Mouse (Mus musculus): ENCODE results near the gene Hist1h2bj. TPM values are rescaled to one million over a fixed set of nuclear protein-coding genes. Genes with fewer than 3 reads are reported as not detected.
A peak's percentile ranks its signal among the peaks of the same experiment; 100 is the strongest.
"Not testable (repeated sequence)": the region's sequence is repeated elsewhere in the genome, so short reads cannot be mapped to it uniquely, and the experiment has no call there.

The Hist1h2bj gene
- polyA plus RNA-seq, 1 experiment from 2014 or later = 4.1 TPM

GRCm38 (mm10) chr13:22050591-22051522 lies 7.8 kb downstream of the Hist1h2bj start:
- peak overlapping the region; percentile 51 for H3K9ac ChIP-seq (ENCODE audit: low read depth, low read length)

DNA sequence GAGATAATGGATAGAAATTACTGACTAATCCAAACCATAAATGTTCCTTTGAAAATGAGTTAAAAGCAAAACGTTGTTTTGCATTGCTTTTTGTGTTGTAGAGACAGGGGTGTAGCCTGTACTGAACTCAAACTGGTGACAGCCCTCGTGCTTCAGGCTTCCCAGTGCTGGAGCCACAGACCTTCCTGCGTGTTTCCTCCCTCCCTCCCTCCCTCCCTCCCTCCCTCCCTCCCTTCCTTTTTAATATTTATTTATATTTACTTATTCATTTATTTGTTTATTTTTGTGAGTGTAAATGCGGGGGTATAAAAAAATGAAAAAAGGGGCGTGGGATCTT lies 8.5 kb downstream of the Hist1h2bj start:
- no peaks in the 10 kb centered on the region for H3K9me3 ChIP-seq (ENCODE audit: control insufficient read depth)
- H3K27ac ChIP-seq (ENCODE audit: low read depth, low read length) = peak overlapping the region; percentile 68; the same call in 1 of the 2 replicates
- WGBS = 13% methylated on average over 5 of the region's 5 CpGs
- peak overlapping the region; percentile 67 for H3K4me2 ChIP-seq (replicated peaks; ENCODE audit: low read depth)
- no peaks in the 10 kb centered on the region for H3K4me1 ChIP-seq (replicated peaks; ENCODE audit: control insufficient read depth, insufficient read depth, low read length)
- H3K27me3 ChIP-seq (replicated peaks; ENCODE audit: control insufficient read depth, insufficient read depth, low read length) = no peaks in the 10 kb centered on the region
- H3K4me3 ChIP-seq (ENCODE audit: low read depth, low read length) = peak overlapping the region; percentile 53
- no peaks in the 10 kb centered on the region for H3K36me3 ChIP-seq (ENCODE audit: control insufficient read depth, insufficient read depth)
- no peak for ATAC-seq
- TF ChIP-seq CTCF (IDR thresholded peaks at IDR 0.05; ENCODE audit: low read depth) = no peak
- H3K9ac ChIP-seq (ENCODE audit: low read depth, low read length) = 0 out of 2 replicates have a peak overlapping the region, but pooled peaks have one; percentile 51

More at GRCm38 (mm10) chr13:22050591-22051522, 7.8 kb downstream of the Hist1h2bj start:
- no peaks in the 10 kb centered on the region for H3K36me3 ChIP-seq (ENCODE audit: control insufficient read depth, insufficient read depth)
- peak; percentile 96 for ATAC-seq
- peak overlapping the region; percentile 53 for H3K4me3 ChIP-seq (ENCODE audit: low read depth, low read length)
- peak overlapping the region; percentile 67 for H3K4me2 ChIP-seq (replicated peaks; ENCODE audit: low read depth)
- H3K9me3 ChIP-seq (ENCODE audit: control insufficient read depth) = no peaks in the 10 kb centered on the region
- H3K27ac ChIP-seq (ENCODE audit: low read depth, low read length) = peak overlapping the region; percentile 68
- under 1% methylated on average over 48 of the region's 52 CpGs for WGBS
- no peaks in the 10 kb centered on the region for H3K27me3 ChIP-seq (replicated peaks; ENCODE audit: control insufficient read depth, insufficient read depth, low read length)
- peak; percentile 93 for TF ChIP-seq CTCF (IDR thresholded peaks at IDR 0.05; ENCODE audit: low read depth)
- no peaks in the 10 kb centered on the region for H3K4me1 ChIP-seq (replicated peaks; ENCODE audit: control insufficient read depth, insufficient read depth, low read length)

GRCm38 (mm10) chr13:22053754-22054153 lies 10.7 kb downstream of the Hist1h2bj start:
- 95% methylated on average over 1 of the region's 1 CpGs for WGBS
- Histone ChIP-seq H3K4me1 (replicated peaks; ENCODE audit: control insufficient read depth, insufficient read depth, low read length) (no peaks in the 10 kb centered on the region), H3K4me2 (replicated peaks; ENCODE audit: low read depth) (no peak overlapping the region), H3K27me3 (replicated peaks; ENCODE audit: control insufficient read depth, insufficient read depth, low read length) (no peaks in the 10 kb centered on the region), H3K9ac (ENCODE audit: low read depth, low read length) (no peak overlapping the region), H3K4me3 (ENCODE audit: low read depth, low read length) (no peak overlapping the region), H3K27ac (ENCODE audit: low read depth, low read length) (no peak overlapping the region), H3K36me3 (ENCODE audit: control insufficient read depth, insufficient read depth) (no peaks in the 10 kb centered on the region), H3K9me3 (ENCODE audit: control insufficient read depth) (no peaks in the 10 kb centered on the region)
- ATAC-seq = no peak
- no peak for TF ChIP-seq CTCF (IDR thresholded peaks at IDR 0.05; ENCODE audit: low read depth)

DNA sequence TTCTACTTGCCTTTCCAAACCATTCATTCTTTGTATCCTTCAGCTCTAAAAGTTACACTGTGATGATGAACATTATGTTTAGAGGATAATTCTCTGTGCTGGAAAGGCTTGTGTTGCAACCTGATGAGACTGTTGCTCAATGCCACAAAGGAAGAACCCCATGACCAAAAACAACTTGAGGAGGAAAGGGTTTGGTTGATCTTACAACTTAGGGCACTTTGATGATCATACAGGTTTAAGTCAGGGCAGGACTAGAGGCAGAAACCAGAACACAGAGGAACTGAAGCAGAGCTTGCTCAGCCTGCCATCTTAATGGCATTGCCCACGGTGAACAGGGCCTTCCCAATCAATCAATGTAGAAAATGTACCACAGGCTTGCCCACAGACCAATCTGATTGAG lies 18.4 kb downstream of the Hist1h2bj start:
- H3K27me3 ChIP-seq (replicated peaks; ENCODE audit: control insufficient read depth, insufficient read depth, low read length) = no peaks in the 10 kb centered on the region
- no peaks in the 10 kb centered on the region for H3K4me1 ChIP-seq (replicated peaks; ENCODE audit: control insufficient read depth, insufficient read depth, low read length)
- no peak for TF ChIP-seq CTCF (IDR thresholded peaks at IDR 0.05; ENCODE audit: low read depth)
- no peak for ATAC-seq
- no peaks in the 10 kb centered on the region for H3K36me3 ChIP-seq (ENCODE audit: control insufficient read depth, insufficient read depth)
- H3K9me3 ChIP-seq (ENCODE audit: control insufficient read depth) = no peaks in the 10 kb centered on the region
- WGBS = 80% methylated on average over 1 of the region's 1 CpGs
- H3K4me2 ChIP-seq (replicated peaks; ENCODE audit: low read depth) = no peak overlapping the region
- H3K4me3 ChIP-seq (ENCODE audit: low read depth, low read length) = no peak overlapping the region
- no peak overlapping the region for H3K27ac ChIP-seq (ENCODE audit: low read depth, low read length)
- H3K9ac ChIP-seq (ENCODE audit: low read depth, low read length) = no peak overlapping the region

DNA sequence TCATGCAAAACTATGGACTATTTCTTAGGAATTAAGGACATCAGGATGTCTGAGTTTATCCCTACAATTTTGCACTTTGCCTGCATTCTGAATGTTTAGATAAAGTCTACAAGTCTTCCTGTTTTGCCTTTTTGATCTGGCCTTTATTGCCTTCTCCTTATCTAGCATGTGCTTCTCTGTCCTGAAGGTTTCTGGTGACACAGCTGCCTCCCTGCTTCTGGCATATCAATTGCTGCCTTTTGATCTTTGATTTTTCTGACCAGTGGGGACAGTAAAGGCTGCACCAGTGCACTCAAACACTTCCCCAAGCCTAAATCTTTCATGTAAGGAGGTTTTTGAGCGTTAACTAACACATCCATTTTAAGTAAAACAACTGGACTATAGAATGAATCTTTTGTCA lies 20.5 kb downstream of the Hist1h2bj start:
- TF ChIP-seq CTCF (IDR thresholded peaks at IDR 0.05; ENCODE audit: low read depth) = no peak
- Histone ChIP-seq H3K4me2 (replicated peaks; ENCODE audit: low read depth) (no peak overlapping the region), H3K9me3 (ENCODE audit: control insufficient read depth) (no peaks in the 10 kb centered on the region), H3K4me3 (ENCODE audit: low read depth, low read length) (no peak overlapping the region), H3K4me1 (replicated peaks; ENCODE audit: control insufficient read depth, insufficient read depth, low read length) (no peaks in the 10 kb centered on the region), H3K27ac (ENCODE audit: low read depth, low read length) (no peak overlapping the region), H3K27me3 (replicated peaks; ENCODE audit: control insufficient read depth, insufficient read depth, low read length) (no peaks in the 10 kb centered on the region), H3K9ac (ENCODE audit: low read depth, low read length) (no peak overlapping the region), H3K36me3 (ENCODE audit: control insufficient read depth, insufficient read depth) (no peaks in the 10 kb centered on the region)
- no peak for ATAC-seq
- WGBS = 18% methylated on average over 1 of the region's 1 CpGs

DNA sequence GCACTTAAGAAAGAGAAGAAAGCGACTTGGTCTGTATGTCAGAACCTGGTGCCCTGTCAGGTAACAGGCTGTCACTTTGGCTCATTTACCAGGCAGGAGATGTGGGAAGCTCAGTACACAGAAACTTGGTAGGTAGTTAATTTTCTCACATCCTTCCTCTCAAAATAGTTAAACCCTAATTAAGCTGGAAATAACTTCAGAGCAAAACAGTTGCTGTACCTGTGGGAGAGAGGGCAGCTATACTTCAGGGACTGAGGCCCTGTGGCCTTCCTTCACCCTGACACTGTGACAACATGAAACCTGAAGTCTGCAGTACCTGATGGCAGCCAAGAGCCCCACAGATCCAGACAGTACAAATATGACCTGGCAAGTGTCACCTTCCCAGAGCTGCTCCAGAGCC lies 41.1 kb downstream of the Hist1h2bj start, which contains the start of gene Vmn1r188:
TSS of gene Vmn1r188 (plus strand) at position 301 of the 400 bp plus-strand sequence.
- H3K9me3 ChIP-seq (ENCODE audit: control insufficient read depth); H3K27me3 ChIP-seq (replicated peaks; ENCODE audit: control insufficient read depth, insufficient read depth, low read length); H3K9ac ChIP-seq (ENCODE audit: low read depth, low read length); ATAC-seq; H3K4me2 ChIP-seq (replicated peaks; ENCODE audit: low read depth); H3K27ac ChIP-seq (ENCODE audit: low read depth, low read length); H3K4me1 ChIP-seq (replicated peaks; ENCODE audit: control insufficient read depth, insufficient read depth, low read length); H3K4me3 ChIP-seq (ENCODE audit: low read depth, low read length); H3K36me3 ChIP-seq (ENCODE audit: control insufficient read depth, insufficient read depth): not testable (repeated sequence)
- WGBS = 74% methylated on average over 1 of the region's 1 CpGs

Small RNAs within 50 kb of the gene (microRNA-seq; reads per million reads assigned to microRNA genes)
- gene Gm26300 (not detected), gene Gm44390 (not detected), gene Gm44486 (not detected)

Other genes with a start within 250 kb of the Hist1h2bj start
- 7.8 and 9.8 TPM in 2 replicates for gene Hist1h2bq, start 233.0 kb upstream of the Hist1h2bj start, polyA plus RNA-seq (2015; fragmentation: Nextera tagmentation; extraction: Ambion mirVana)
- gene Hist1h2ao, start 232.7 kb upstream of the Hist1h2bj start, polyA plus RNA-seq (2015; fragmentation: Nextera tagmentation; extraction: Ambion mirVana) = not detected in 2 replicates
- gene Hist1h4m, start 231.5 kb upstream of the Hist1h2bj start, polyA plus RNA-seq (2015; fragmentation: Nextera tagmentation; extraction: Ambion mirVana) = not detected in 2 replicates
- gene Hist1h4n, start 211.0 kb upstream of the Hist1h2bj start, polyA plus RNA-seq (2015; fragmentation: Nextera tagmentation; extraction: Ambion mirVana) = 2.1 and 5.3 TPM in 2 replicates
- 1,504 and 1,780 TPM in 2 replicates for gene Hist1h2ap, start 209.7 kb upstream of the Hist1h2bj start, polyA plus RNA-seq (2015; fragmentation: Nextera tagmentation; extraction: Ambion mirVana)
- 7.8 and 10.0 TPM in 2 replicates for gene Hist1h2br, start 209.5 kb upstream of the Hist1h2bj start, polyA plus RNA-seq (2015; fragmentation: Nextera tagmentation; extraction: Ambion mirVana)
- 1.2 TPM in 2 replicates for gene Zfp184, start 98.1 kb upstream of the Hist1h2bj start, polyA plus RNA-seq (2015; fragmentation: Nextera tagmentation; extraction: Ambion mirVana)
- not detected in 2 replicates for gene Pom121l2, start 62.0 kb upstream of the Hist1h2bj start, polyA plus RNA-seq (2015; fragmentation: Nextera tagmentation; extraction: Ambion mirVana)
- 4.0 and 4.1 TPM in 2 replicates for gene Prss16, start 33.5 kb upstream of the Hist1h2bj start, polyA plus RNA-seq (2015; fragmentation: Nextera tagmentation; extraction: Ambion mirVana)
- gene Hist1h2ah, start 7.6 kb upstream of the Hist1h2bj start, polyA plus RNA-seq (2015; fragmentation: Nextera tagmentation; extraction: Ambion mirVana) = 3.4 and 5.3 TPM in 2 replicates
- gene Hist1h2bk, start 7.3 kb upstream of the Hist1h2bj start, polyA plus RNA-seq (2015; fragmentation: Nextera tagmentation; extraction: Ambion mirVana) = 0.90 and 1.8 TPM in 2 replicates
- 9.4 and 9.9 TPM in 2 replicates for gene Hist1h4i, start 1.9 kb upstream of the Hist1h2bj start, polyA plus RNA-seq (2015; fragmentation: Nextera tagmentation; extraction: Ambion mirVana)
- gene Hist1h2ag, start 270 bp upstream of the Hist1h2bj start, polyA plus RNA-seq (2015; fragmentation: Nextera tagmentation; extraction: Ambion mirVana) = 12.9 and 16.0 TPM in 2 replicates
- not detected in 2 replicates for gene Vmn1r188, start 41.2 kb downstream of the Hist1h2bj start, polyA plus RNA-seq (2015; fragmentation: Nextera tagmentation; extraction: Ambion mirVana)
- gene Vmn1r189, start 62.6 kb downstream of the Hist1h2bj start, polyA plus RNA-seq (2015; fragmentation: Nextera tagmentation; extraction: Ambion mirVana) = not detected in 2 replicates
- not detected in 2 replicates for gene Vmn1r191, start 140.8 kb downstream of the Hist1h2bj start, polyA plus RNA-seq (2015; fragmentation: Nextera tagmentation; extraction: Ambion mirVana)
- gene Vmn1r192, start 147.9 kb downstream of the Hist1h2bj start, polyA plus RNA-seq (2015; fragmentation: Nextera tagmentation; extraction: Ambion mirVana) = not detected in 2 replicates
- not detected in 2 replicates for gene Vmn1r193, start 179.9 kb downstream of the Hist1h2bj start, polyA plus RNA-seq (2015; fragmentation: Nextera tagmentation; extraction: Ambion mirVana)
- not detected in 2 replicates for gene Vmn1r194, start 201.0 kb downstream of the Hist1h2bj start, polyA plus RNA-seq (2015; fragmentation: Nextera tagmentation; extraction: Ambion mirVana)
- gene Vmn1r195, start 227.3 kb downstream of the Hist1h2bj start, polyA plus RNA-seq (2015; fragmentation: Nextera tagmentation; extraction: Ambion mirVana) = not detected in 2 replicates
- gene Vmn1r196, start 246.7 kb downstream of the Hist1h2bj start, polyA plus RNA-seq (2015; fragmentation: Nextera tagmentation; extraction: Ambion mirVana) = not detected in 2 replicates

Measured in intestine, postnatal 0 days (tissue).